Mouse (Mus musculus) adrenal gland, postnatal 36 days (tissue): Measurements from ENCODE around the gene Hipk3. TPM values are rescaled to one million over a fixed set of nuclear protein-coding genes. Genes with fewer than 3 reads are reported as not detected.

Experiments
- DNase-seq, 2 experiments: peaks; one replicate each; pipeline ENCODE4 v3.0.0; 2021; ENCODE audit warnings: mixed read lengths in 1 of 2
- total RNA-seq, 2 experiments: library from RNA; stranded (reverse); gene quantifications; 2 replicates each; pipeline ENCODE4 v1.2.3; 2021

Gene Hipk3
- total RNA-seq, 2 experiments from 2014 or later, result 128 to 148 TPM

DNA sequence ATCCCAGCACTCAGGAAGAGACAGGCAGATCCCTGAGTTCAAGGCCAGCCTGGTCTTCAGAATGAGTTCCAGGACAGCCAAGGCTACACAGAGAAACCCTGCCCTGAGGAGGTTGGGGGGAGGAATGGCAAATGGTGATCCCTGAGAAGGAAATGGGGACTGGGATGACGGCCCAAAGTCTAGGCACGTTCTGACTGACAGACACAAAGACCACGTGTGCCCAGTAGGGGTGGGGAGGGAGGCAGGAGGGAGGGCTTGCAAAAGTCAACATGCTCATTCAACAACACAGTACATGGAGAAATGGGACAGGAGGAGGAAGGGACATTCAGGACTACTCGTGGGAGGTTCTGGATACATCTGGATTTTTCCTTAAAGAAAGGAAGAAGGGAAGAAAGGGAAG lies 81.8 kb downstream of the Hipk3 start:
- no peak for DNase-seq

DNA sequence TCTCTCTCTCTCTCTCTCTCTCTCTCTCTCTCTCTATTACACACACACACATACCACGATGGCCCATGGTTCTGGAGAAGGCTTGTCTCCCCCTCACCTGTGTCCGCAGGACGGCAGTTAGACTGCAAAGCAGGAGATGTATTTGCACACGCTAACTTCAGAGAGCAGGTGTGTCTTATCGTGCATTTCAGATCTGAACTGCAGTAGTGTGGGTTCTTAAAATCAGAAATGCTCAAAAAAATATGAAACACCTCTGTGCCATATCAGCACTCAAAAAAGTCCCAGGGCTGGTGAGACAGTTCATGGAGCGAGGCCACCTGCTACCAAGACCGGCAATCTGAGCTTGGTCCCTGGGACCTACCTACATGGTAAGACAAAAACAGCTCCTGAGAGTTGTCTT lies 82.4 kb downstream of the Hipk3 start:
- DNase-seq, result no peak

DNA sequence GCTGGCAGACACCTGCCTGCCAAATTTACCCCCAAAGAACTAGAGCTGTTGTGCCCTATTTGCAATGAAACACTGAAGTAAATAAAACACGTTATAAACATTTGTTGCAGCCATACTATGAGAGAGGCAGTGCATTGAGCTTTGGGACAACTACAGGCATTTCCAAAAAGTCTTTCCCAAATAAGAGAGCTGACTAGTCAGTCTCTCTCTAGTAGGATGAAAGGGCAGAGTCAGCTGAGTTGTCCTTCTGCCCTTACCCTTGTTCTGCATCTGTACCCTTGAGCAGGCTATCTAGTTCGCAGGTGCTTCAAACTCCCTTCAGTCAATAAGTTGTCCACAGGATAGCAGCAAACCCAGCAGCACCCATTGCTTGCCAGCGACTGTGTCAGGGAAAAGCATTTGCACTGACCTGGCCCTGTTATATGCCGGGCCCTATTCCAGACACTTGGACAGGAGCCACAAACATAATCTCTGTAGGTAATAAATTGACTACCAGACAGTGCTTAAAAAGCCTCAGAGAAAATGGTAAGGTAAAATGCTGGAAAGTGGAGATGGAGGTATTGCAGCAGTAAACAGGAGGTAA lies 83.2 kb downstream of the Hipk3 start, which contains the start of gene D430041D05Rik:
D430041D05Rik (minus strand) TSS at position 51 of the 583 bp plus-strand sequence.
- no peak for DNase-seq

DNA sequence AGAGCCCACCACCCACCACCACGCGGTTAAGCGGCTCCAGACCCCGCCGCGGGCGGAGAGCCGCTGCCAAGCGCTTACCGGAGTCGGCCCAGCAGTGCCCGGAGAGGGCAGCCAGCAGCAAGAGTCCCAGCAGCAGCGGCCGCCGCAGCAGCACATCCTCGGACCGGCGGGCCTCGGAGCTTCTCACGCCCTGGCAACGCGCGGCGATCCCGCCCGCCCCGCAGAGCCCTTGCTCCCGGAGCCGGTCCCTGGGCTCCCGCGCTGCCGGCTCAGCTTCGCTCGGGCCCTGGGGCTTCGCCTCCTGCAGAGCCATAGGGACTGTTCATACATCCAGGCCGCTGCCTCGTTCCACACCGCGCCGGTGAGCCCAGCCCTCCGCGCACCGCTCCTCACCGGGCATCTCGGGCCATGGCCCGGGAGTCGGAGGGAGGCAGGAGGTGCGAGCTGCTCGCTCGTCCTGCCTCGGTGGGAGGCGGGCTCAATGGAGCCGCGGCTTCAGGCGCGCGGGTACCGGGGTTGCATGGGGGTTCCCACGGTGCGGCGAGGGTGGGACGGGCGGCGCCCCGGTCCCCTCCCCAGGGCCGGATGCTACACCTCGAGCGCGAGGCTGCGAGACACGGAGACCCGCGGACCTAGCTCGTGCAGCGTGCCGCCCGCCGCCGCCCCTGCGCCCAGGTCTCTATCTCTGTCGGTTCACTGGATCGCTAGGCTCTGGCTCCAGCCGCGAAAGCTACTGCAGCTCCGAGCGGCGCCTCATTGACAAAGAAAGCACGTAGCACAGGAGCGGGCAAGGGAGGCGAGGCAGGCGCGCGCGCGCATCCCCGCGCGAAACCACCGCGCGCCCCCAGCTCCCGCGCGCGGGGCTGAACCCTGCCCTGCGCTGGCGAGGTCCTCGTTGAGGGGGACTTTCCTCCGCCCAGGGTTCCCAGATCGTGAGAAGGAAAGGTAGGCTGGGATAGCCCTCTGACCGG lies 84.1 kb downstream of the Hipk3 start:
- peak; percentile 63 to 75 for DNase-seq

DNA sequence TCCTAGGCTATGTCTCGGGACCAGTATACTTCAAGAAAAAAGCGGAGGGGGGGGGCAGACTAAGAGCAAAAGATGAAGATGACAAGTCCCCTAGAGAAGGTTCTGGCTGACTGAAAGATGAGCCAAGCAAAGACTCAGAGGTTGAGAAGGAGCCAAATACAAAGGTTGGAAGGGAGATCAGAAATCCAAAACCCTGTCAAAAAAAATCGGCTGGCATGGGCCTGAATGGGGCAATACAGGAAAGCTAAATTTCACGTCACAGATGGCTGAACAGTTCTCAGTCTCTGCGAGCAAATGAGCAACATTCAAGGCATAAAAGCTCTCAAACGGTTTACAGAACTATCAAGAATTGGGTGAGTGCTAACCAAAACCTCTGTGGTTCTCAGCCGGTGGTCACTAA lies 85.9 kb downstream of the Hipk3 start:
- no peak for DNase-seq

DNA sequence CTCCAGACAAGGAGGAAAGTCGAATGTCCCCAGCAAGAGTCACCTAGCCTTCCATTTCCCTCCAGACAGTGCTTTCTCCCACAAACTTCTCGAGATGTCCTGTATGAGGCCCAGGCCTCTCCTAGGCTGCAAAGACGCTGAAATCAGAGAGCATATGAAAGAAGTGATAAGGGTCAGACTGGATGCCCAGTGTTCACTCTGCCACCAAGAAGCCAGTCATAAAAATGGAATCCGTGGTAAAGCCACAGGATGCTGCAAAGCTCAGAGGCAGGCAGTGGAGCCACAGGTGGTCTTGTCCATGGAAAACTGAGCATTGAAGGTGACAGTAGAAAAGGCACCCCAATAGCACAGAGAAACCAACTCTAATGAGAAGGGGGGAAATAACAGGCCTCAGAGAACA lies 86.3 kb downstream of the Hipk3 start:
- no peak for DNase-seq

DNA sequence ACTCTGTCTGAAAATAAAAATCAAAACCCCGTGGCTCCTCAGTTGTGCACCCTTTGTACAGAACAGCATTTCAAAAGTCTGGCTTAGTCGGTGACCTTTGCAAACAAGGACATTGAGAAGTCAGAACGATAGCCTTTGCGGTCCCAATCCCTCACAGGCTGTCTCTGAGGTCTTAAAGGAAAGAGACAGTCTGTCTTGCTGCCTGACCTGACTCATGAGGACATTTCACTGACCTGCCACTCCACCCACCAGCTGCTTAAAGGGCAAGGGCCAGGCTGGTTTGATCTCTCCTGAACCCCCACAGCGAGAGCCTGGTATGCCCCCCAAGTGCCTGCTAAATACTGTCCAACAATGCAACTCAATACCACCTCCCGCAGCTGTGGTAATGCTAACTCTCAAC lies 90.2 kb downstream of the Hipk3 start:
- DNase-seq, result peak; percentile 58 to 59

DNA sequence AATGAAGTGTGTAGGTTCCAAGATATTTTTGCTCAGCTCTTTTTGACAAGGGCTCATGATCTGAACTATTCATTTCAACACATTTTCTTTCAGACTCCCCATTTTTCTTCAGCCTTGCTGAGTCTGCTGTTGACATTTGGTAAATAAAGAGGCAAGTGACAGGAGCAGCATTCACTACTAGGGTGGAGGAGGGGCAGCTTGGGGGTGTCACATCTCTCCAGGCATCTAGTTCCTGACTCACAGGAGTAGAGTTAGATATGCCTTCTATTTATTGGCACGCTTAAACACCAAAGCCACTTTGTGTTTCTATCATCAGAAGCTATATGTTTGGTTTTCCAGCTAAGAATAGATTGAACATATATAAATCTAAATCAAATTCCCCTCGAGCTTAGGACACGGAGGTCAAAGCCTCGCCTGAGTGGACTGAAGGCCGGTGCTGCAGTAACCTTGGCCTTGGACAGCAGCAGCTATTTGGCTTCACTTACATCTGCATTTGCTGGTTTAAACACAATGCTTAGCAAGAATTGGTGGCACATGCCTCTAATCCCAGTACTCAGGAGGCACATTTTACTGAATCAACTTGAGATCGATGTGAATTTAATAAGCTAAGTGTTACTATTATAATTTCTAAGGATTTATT lies 95.5 kb downstream of the Hipk3 start:
- DNase-seq, result peak; percentile 52 to 60

DNA sequence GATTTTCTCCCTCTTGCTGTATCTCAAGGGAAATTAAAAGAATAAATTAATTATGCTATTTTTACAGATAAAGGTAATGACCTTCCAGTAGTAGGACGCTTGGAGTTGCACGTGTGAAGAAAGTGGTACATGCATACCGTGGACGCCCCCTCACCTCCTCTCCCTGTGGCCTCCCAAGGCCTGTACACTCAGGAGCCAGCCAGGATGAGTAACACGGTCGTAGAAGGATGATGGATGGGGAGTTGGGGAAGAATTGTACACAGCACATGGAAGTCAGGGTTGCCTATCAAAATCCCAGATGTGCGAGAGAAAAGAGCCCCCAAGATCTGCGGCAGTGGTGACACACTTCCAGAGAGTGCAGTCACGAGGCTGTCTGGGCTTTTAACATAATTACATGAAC lies 98.3 kb downstream of the Hipk3 start:
- DNase-seq, result peak; percentile 47 to 52

DNA sequence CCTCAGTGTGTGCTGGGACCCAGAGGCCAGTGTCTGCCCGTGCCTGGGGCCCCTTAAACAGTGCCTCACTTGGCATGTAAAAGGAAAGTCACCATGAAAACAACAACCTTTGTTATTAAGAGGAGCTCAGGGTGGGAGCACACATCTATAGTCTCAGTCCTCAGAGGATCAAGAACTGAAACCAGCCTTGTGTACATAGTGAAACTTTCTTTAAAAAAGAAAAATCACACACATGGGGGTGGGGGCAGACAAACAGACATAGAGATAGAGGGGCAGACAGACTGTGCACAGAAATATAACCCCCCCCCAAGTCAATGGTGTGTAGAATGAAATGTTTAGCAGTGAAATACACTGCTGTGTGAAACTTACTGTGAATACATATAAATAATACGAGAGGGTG lies 99.5 kb downstream of the Hipk3 start:
- DNase-seq, result no peak

DNA sequence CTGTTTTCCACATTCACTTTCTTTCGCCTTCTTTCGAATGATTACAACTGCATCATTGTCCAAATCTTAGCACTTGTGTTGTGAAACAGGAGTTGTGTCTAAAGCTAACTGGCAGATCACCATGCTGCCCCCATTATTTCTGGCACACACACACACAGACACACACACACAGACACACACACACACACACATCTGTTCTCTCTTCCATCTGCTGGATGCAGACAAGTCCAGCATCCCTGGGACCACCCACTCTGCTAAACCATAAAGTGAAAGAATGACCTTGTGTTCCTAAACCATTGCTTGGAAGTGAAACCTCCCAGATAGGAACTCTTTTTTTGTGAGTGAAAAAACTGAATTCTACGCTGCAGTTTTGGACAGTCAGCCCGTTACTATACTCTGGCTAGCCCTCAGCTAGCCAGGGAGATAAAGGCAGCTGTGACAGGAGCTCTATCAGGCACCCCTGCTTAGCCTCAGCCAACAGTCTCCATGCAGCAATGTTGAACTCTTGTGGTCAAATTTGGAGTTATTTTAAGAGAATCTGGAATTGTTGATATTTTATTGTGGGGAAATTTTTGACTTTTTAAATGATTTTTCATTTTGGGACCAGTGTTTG lies 101.4 kb downstream of the Hipk3 start:
- DNase-seq, result no peak

DNA sequence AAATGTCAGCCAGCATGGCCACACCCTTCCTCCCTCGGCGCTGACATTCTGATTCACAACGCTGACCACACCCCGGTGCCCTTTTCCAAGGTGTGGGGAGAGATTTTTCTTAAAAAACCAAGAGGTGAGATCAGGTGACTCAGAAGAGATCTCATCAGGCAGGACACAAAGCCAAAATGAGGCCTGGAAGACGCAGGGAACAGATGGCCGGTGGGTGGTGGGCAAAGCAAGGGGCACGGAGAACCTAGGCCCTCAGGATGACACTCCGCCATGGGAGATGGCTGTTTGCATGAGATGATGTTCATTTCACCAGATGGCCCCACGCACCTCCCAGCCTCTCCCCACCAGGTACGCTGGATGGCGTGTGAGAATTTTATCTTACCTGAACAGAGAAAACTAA lies 105.0 kb downstream of the Hipk3 start:
- DNase-seq, result no peak

DNA sequence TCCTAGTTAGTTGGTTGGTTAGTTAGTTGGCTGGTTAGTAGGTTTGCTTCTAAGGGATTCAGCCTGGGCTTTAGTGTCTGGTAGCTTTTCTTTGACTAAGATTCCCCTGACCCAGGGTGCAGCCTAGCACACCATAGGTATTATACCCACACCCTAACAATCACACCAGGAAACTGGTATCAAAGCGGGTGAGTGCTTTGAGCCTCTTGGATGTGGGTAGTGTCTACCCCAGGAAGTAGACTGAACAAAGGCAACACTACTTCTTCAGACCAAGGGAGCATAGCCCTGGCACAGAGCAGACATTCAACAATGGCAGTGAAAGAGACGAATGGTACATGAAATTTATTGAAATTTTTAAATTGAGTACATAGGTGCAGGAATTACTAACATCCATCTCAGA lies 108.3 kb downstream of the Hipk3 start:
- DNase-seq, result no peak

DNA sequence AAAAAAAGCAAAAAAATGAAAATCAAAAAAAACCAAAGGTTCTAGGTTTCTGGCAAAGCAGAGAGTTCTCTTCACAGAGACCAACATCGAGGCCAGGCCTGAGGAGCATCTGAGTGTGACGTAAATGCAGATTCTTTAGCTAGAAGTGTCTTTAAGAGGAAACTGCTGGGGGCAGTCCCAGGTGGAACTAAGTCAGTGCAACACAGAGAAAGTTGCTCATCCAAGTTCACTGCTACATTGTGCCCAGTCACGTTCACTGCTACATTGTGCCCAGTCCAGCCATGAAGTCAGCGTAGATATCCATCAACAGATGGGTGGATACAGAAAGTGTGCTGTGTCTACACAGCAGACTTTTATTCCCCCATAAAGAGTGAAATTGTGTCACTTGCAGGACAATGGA lies 110.7 kb downstream of the Hipk3 start:
- DNase-seq, result no peak

DNA sequence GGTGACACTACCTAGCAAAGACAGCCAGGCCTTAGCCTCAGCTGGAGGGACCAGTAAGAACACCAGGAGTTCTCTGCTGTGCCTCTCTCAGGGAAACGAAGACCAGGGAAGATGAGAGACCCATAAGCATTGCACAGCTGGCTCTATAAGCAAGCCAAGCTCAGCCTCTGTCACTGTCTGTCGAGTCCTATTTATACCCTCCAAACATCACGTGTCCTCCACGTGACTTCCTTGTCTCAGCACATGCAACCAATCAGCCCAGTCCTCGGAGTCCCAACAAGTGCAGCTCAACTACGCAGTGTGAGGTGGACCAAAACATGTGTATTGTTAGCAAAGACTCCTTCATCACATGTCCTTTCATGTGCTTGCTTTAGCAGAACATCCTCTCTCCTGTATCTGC lies 111.4 kb downstream of the Hipk3 start:
- no peak for DNase-seq

DNA sequence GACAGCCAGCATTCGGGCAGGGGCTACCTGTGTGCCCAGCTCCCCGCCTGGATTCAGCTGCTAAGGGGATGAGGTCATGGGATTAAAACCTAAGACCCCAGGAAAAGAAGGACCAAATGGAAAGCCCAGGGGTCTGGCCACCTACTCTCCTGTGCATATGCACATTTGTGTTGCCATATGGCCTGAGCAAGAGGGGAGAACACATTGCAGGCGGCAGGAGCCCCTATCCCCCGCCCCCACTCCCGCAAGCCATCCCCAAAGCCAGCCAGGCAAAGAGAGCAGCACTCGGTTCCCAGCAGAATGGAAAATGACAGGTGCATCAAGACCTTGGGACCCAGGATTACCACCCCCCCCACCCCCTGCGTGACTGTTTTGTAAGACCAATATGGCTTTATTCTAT lies 114.9 kb downstream of the Hipk3 start:
- DNase-seq, result no peak

DNA sequence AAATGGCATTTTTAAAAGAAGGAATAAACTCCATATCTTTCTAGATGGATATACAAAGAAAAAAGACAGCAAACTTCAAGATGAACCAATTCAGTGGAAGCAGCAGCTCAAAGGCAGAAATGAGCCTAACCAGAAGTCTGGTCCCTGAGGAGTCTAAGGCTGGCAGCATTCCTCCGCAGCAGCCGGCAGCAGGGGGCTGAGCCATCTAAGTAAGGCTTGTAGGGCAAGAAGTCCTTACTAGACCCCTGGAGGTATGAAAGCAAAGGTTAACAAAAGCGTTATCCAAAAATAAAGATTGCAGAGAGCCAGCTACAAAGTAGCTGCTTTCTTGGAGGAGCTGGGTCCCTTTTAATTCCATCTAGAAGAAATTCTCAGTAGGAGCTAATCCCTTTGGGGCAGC lies 115.5 kb downstream of the Hipk3 start:
- DNase-seq, result no peak

DNA sequence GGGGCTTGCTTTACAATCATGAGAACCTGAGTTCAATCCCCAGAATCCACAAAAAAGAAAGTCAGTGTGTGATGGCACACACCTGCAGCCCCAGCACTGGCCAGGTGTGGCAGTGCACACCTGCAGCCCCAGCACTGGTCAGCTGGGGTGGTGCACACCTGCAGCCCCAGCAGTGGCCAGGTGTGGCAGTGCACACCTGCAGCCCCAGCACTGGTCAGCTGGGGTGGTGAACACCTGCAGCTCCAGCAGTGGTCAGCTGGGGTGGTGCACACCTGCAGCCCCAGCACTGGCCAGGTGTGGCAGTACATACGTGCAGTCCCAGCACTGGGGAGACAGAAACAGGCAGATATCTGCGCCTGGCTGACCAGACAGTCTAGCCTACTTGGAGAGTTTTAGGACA lies 116.3 kb downstream of the Hipk3 start:
- DNase-seq, result no peak
